Mouse (Mus musculus) erythroblast, embryonic 14.5 days (primary cell): ENCODE results near the gene Tbc1d24.

Experiments
- GATA1 ChIP-seq: IDR thresholded peaks from 2 replicates; pipeline ENCODE4 v1.6.1; 2012; ENCODE audit warnings: low read length, inconsistent platforms, mixed read lengths
- TAL1 ChIP-seq: IDR thresholded peaks from 3 replicates; pipeline ENCODE4 v1.6.1; 2012; ENCODE audit warnings: low read length, inconsistent platforms, mixed read lengths

- TF ChIP-seq GATA1 (no peak), TAL1 (no peak)
Measured at GRCm38 (mm10) chr17:24167120-24167519, 38.2 kb downstream of the Tbc1d24 start.
